Mouse (Mus musculus): ENCODE data around the gene Vmn1r113. TPM values are rescaled to one million over a fixed set of nuclear protein-coding genes. Genes with fewer than 3 reads are reported as not detected.

Vmn1r113 gene
- not detected for polyA plus RNA-seq (2017; shearing (Covaris generic))

DNA sequence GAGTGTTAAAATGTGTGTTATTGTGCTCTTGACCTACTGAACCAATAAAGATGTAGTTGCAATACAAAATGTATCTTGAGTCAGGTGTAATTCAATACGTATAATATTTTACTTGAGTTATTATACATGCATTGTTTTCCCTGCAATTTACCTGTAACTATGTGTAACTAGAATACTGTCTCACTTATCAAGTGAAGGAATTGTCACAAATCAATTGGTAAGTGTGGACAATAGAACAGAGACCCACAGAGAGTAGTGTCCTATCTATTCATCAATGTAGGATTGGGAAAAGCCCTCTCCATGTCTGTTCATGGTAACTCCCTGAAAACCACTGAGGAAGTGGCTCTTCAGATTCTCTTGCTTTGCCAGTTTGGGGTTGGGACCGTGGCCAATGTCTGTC lies at the start of gene Vmn1r113:
Vmn1r113 (plus strand) TSS at position 301 of the 400 bp plus-strand sequence.

GRCm38 (mm10) chr7:20770885-20771284 lies 16.2 kb upstream of the Vmn1r113 start, which contains the start of gene Vmn1r112:
Gene Vmn1r112, plus strand, starts transcription at chr7:20771185.

DNA sequence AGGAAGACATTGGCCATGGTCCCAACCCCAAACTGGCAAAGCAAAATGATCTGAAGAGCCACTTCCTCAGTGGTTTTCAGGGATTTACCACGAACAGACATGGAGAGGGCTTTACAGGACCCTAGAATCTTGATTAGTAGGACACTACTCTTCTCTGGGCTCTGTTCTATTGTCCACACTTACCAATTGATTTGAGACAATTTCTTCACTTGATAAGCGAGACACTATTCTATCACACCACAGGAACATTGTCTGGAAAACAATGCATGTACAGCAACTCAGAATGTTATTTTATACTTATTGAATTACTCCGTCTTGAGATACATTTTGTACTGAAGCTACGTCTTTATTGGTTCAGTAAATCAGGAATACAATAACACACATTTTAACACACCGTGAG lies 25.0 kb downstream of the Vmn1r113 start, which contains the start of gene Vmn1r114:
Vmn1r114 (minus strand) TSS at position 101 of the 400 bp plus-strand sequence.

Other genes with a start within 250 kb of the Vmn1r113 start
- gene Gm5726, start 241.5 kb upstream of the Vmn1r113 start, polyA plus RNA-seq (2017; shearing (Covaris generic)), result not detected
- not detected for gene Gm4141, start 211.0 kb upstream of the Vmn1r113 start, polyA plus RNA-seq (2017; shearing (Covaris generic))
- gene Gm4513, start 188.3 kb upstream of the Vmn1r113 start, polyA plus RNA-seq (2017; shearing (Covaris generic)), result 1 to 10 TPM in 1 of 2 experiments, under 1 TPM in 1; 0.30 to 1.9 TPM
- 1 to 10 TPM in 1 of 2 experiments, not detected in 1; 2.2 TPM for gene Vmn1r107, start 118.4 kb upstream of the Vmn1r113 start, polyA plus RNA-seq (2017; shearing (Covaris generic))
- gene Vmn1r111, start 84.1 kb upstream of the Vmn1r113 start, polyA plus RNA-seq (2017; shearing (Covaris generic)), result 1 to 10 TPM in 1 of 2 experiments, not detected in 1; 1.0 TPM
- gene Gm10668, start 56.7 kb upstream of the Vmn1r113 start, polyA plus RNA-seq (2017; shearing (Covaris generic)), result not detected
- not detected for gene Vmn1r112, start 16.1 kb upstream of the Vmn1r113 start, polyA plus RNA-seq (2017; shearing (Covaris generic))
- not detected for gene Vmn1r114, start 24.9 kb downstream of the Vmn1r113 start, polyA plus RNA-seq (2017; shearing (Covaris generic))
- not detected for gene Vmn1r115, start 57.7 kb downstream of the Vmn1r113 start, polyA plus RNA-seq (2017; shearing (Covaris generic))
- not detected for gene Vmn1r116, start 85.0 kb downstream of the Vmn1r113 start, polyA plus RNA-seq (2017; shearing (Covaris generic))
- gene Vmn1r117, start 96.8 kb downstream of the Vmn1r113 start, polyA plus RNA-seq (2017; shearing (Covaris generic)), result under 1 TPM in 1 of 2 experiments, not detected in 1; 0.18 TPM
- under 1 TPM in 1 of 2 experiments, not detected in 1; 0.49 TPM for gene Vmn1r118, start 125.1 kb downstream of the Vmn1r113 start, polyA plus RNA-seq (2017; shearing (Covaris generic))
- under 1 TPM in 1 of 2 experiments, not detected in 1; 0.36 TPM for gene Vmn1r119, start 225.2 kb downstream of the Vmn1r113 start, polyA plus RNA-seq (2017; shearing (Covaris generic))